Mouse (Mus musculus): Measurements from ENCODE around the gene Pde6h. TPM values are rescaled to one million over a fixed set of nuclear protein-coding genes. Genes with fewer than 3 reads are reported as not detected.

The Pde6h gene
- polyA plus RNA-seq, 1 experiment: 23.6 TPM

DNA sequence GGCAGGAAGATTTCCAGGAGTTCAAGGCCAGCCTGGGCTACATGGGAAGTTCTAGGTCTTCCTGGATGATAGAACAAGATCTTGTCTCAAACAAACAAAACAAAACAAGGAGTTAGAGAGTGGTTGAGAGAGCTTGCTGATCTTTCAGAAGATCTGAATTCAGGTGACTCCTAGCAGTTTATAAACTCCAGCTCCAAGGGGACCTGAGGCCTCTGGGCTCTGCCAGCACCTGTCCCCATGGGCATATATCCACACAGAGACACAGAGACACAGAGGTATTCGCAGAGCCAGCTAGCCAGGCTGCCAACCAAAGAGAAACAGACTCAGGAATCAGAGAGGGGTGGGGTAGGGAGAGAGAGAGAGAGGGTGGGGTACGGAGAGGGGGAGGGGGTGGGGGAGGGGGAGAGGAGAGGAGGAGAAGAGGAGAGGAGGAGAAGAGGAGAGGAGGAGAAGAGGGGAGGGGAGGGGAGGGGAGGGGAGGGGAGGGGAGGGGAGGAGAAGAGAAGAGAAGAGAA, 10.8 kb upstream of the Pde6h start:
- DNase-seq (ENCODE audit: low read depth): no peak

DNA sequence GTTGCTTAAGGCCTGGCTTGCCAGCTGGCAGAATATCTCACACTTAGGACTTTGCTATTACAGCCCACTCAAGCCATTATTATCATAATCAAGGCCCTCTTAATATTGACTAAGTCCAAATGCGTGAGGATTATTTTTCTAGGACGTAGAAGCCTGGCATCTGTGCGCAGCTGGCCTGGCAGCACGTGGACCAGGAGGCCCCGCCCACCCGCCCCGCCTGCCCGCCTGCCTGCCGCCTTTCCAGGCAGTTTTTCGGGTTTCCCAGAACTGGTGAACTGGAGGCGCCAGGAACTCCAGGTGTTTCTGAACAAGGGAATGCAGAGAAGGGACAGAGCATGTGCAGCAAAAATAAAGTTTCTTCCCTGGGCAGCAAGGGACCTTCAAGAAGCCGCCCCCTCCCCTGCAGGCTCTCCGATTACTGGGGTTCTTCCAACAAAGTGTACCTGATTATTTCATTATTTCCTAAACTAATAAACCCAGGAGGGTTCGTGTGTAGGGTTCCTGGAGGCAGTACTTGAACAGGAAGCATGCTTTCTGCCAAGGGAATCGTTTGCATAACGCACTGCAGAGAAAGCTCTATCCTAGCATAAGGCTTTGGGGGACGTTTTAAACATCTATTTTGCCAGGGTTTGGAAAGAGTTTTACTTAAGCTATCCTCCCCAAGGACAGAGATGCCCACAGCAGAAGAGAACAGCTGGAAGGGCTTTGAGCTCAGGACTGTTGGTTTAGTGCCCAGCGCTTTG, 10.1 kb upstream of the Pde6h start:
- DNase-seq (ENCODE audit: low read depth): peak; percentile 46

DNA sequence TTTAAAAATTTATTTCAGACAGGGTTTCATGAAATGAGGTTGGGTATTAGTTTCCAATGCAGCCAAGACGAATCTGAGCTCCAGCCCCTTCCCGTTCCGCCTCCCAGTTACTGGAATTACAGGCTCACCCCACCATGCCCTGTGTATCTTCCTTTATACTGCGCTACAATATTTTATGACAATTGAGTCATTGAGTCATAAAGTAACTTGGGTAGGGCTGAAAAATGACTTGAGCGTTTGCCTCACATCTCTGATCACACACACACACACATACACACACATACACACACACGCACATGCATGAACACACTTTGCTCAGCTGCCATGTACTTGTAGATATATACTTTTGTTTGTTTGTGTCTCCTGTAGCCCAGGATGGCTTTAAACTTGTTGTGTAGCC, 9.4 kb upstream of the Pde6h start:
- DNase-seq (ENCODE audit: low read depth): no peak

- no peak for DNase-seq (ENCODE audit: low read depth)
Measured at GRCm38 (mm10) chr6:136915721-136916395, 7.8 kb upstream of the Pde6h start.

- DNase-seq (ENCODE audit: low read depth): no peak
Measured at GRCm38 (mm10) chr6:136917885-136918284, 5.7 kb upstream of the Pde6h start.

DNA sequence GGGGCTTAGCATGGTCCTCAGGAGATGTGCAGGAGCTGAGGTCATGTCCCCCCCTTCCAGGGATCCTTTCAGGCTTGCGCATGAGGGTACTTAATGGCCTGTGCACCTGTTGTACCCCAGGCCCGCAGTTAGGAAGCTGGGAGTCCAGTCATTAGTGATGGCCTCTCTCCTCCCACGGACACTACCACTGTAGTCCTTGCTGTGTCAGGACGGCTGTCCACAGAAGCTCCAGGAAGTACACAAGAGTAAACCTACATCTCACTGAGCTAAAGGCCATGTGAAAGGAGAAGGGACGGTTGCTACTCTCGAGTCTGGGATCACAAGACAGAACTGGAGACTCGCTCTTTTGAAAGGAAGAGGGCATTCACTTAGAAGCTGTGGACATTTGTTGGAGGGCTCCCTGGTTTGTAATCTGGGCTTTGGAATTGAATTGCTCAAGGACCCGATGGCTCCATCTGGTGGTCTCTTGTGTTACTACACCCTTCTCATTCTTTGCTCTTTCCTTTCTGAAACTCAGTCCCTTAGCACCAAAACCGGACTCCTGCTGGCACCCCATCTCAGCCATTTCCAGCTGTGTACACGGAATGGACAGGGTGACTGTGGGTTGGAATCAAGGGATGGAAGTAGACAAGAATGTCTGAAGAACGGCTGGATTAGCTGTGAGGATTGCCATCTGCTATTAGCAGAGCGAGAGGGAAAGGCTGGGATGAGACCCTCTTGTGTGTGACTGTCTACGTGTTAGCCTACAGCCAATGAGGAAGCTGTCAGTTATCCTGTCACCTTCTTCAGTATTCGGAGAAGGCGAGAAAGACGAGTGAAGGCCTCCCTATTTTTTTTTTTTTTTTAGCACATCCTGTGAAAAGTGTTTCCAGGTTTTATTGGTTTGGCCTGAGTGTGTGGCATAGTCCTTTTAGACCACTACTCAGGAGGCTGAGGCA, 3.0 kb upstream of the Pde6h start:
- DNase-seq (ENCODE audit: low read depth): no peak

DNA sequence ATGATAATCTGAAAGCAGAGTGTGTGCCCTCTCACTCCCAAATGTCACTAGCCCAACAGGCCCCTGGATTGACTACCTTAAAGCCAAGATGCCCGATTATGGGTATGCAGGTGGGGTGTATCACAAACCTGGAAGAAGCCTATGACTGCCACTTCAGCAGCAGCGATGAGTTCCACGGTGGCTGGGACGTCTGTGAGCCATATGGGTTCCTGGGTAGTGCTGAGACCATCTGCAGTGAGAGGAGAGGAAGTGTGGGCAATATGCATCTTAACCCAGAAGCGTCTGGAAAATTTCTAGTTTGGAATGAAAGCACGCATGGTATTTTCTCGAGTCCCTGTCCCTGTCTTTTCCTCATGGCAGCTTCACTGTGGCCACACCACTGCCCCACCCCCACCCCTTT, 2.0 kb upstream of the Pde6h start:
- no peak for DNase-seq (ENCODE audit: low read depth)

DNA sequence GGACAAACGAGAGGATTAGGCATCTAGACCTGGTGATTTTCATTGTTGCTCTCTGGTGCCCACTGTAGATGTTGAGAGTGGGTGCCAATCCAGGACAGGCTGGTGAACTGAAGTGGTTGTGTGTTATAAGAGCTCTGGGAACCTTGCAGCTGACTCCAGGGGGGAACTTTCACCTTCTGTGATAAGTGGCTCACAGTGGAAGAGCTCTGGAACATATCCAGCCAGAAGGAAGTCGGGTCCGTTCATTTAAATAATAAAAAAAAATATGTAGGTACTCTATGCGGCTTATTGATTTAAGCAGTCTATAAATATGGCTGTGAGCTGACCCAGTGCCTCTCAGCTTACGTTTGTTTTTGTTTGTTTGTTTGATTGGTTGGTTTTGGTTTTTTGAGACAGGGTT, 1.6 kb upstream of the Pde6h start, which contains the start of gene Erp27:
Gene Erp27, minus strand, starts transcription at position 101 of the 400 bp plus-strand sequence.
- DNase-seq (ENCODE audit: low read depth): no peak

DNA sequence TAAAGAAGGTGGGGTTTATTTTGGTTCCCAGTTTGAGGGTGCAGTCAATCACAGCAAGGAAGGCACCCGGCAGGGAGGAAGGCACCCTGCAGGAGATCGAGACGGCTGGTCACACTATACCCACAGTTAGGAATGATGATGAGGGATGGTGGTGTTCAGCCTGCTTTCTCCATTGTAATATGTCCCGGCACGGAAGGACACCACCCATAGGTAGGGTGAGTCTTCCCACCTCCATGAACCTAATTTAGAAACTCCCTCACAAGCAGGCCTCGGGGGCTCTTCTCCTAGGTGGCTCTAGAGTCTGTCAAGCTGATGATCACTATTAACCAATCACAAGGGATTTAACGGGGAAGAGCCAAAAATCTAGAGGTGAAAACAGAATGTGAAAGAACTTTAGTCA, 761 bp upstream of the Pde6h start:
- DNase-seq (ENCODE audit: low read depth): no peak

DNA sequence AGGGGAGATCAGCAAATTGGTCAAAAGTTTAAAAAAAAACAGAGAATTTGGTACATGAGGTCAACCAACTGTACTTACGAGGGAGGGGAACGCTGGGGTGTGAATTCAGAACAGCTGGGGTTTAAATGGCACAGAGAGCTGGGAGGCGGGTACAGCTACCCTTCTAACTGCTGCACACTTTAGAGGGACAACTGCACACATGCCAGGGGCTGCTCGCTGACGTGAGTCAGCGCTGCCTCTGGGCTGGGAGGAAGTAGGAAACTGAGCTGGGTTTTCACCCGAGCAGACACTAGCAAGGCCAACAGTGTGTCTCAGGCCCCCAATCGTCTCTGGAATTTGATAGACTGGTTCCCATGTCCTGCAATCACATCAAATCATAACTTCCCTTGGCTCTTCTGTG, 1.4 kb downstream of the Pde6h start:
- DNase-seq (ENCODE audit: low read depth): no peak

- no peak for DNase-seq (ENCODE audit: low read depth)
Measured at GRCm38 (mm10) chr6:136927626-136928025, 4.0 kb downstream of the Pde6h start.

DNA sequence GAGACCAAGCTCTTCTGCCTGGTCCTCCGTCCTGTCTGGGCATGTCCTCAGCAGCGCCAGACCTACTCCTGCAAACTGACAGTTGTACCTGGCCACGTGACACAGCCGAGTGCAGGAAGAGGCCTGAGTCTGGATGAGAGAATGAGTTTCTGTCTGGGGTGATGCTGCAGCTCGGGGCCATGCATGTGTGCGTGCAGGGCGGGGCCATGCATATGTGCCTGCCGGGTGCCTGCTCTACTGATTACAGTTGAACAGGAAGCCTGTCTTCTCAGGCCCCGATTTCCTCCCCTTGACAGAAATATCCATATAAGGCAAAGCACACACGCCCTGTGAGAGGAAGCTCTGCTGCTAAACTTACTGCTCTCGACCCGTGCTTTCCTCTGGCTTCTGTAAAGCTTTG, 7.0 kb downstream of the Pde6h start:
- DNase-seq (ENCODE audit: low read depth): no peak

- no peak for DNase-seq (ENCODE audit: low read depth)
Measured at GRCm38 (mm10) chr6:136931246-136931645, 7.6 kb downstream of the Pde6h start.

DNA sequence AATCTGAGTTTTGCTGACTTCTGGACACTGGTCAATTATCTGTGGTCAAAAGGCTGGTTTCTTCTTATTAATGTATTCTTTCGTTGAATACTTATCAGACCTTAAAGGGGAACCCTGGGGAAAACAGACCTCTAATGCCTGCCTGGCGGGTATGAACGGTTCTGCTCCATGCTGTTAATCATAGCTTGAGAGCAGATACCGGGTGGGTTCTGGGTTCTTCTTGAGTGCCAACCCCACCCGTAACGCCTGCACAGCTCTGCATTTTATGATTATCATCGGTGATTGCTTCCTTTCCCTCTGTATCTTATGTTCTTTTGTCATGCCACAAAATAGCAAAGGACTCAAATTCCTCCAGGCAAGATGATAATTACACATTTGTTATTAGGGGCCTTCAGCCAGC, 10.4 kb downstream of the Pde6h start:
- no peak for DNase-seq (ENCODE audit: low read depth)

DNA sequence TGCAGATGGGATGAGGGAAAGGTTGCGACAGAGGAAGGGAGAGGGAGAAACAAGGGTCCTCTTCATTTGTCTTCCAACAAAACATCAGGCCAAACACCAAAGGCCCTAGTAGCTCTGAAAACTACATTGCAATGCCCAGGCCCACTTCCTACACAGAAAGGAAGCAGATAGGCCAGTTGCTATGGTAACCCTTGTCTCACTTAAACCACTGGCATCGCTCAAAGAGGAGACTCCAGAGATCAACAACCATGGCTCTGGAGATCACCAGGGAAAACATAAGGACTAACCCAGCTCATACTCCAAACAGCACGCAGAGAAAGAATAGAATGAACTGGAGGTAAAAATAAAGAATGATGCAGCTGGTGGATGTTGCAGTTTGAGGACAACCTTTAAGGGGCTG, 11.6 kb downstream of the Pde6h start:
- no peak for DNase-seq (ENCODE audit: low read depth)

DNA sequence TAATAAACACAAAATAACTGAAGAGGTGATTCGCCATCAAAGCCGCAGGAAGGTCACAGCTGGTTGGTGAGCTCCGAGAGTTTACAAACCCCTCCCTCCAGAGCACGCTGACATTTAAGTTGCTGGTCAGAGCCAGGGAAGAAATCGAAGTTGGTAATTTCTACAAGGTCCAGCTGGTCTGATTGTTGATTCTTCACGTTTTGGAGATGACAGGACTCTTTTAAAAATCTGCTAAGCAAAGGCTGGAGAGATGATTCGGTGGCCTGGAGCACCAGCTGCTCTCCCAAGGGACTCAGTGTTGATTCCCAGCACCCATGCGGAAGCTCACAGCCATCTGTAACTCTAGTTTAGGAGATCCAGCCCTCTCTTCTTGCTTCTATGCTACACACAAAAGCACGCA, 12.7 kb downstream of the Pde6h start:
- no peak for DNase-seq (ENCODE audit: low read depth)

DNA sequence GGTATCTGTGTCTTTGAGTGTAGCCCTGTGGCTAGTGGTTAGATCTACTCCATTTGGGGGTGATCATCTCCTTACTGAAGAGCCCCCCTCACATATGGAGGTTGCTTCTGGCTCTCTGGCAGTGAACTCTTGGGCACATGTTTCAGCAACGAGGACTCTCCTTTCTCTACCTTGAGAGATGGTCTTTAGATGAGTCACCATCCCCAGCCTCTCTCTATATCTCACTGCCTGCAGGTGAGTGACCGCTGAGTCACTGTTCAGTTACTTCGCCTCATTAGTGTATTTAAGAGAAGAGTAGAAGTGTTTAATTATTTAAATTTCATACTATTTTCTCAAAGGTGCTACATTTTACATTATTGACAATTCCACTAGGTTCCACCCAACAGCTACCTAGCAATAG, 13.5 kb downstream of the Pde6h start:
- no peak for DNase-seq (ENCODE audit: low read depth)

GRCm38 (mm10) chr6:136938331-136939126, 14.9 kb downstream of the Pde6h start:
- DNase-seq (ENCODE audit: low read depth): no peak

DNA sequence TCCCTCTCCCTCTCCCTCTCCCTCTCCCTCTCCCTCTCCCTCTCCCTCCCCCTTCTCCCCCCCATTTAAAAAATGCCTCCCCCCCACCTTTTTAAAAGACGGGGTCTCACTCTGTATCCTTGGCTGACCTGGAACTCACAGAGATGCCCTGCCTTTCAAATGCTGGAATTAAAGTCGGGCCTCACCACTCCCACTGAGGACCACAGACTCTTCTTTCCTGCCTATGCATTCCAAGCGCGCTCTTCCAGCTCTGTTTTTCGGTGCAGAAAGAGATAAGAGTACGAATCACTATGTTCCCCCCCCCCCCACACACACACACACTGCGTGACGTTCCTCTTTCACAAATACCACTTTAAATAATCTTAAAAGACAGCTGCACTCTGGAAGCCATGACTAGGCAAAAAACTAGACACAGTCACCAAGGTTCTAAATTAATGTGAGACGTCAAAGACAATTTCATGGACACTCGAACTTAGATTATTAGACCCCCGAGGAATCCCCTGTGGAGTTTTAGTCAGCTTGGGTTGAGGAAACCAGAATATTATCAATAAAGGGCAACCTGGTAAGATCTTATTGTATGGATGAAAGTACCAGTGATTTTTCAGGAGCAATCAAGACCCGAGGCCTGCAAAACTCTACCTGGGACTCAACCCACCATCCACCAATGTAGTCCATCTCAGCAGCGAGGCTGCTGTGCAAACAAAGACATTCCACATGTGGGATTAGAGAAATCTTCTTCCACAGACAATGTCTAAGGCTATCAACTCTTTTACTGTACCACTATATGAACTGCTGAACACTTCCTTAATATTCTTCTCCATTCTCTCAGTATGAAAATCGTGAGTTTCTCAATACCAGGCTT, 15.9 kb downstream of the Pde6h start:
- DNase-seq (ENCODE audit: low read depth): no peak

DNA sequence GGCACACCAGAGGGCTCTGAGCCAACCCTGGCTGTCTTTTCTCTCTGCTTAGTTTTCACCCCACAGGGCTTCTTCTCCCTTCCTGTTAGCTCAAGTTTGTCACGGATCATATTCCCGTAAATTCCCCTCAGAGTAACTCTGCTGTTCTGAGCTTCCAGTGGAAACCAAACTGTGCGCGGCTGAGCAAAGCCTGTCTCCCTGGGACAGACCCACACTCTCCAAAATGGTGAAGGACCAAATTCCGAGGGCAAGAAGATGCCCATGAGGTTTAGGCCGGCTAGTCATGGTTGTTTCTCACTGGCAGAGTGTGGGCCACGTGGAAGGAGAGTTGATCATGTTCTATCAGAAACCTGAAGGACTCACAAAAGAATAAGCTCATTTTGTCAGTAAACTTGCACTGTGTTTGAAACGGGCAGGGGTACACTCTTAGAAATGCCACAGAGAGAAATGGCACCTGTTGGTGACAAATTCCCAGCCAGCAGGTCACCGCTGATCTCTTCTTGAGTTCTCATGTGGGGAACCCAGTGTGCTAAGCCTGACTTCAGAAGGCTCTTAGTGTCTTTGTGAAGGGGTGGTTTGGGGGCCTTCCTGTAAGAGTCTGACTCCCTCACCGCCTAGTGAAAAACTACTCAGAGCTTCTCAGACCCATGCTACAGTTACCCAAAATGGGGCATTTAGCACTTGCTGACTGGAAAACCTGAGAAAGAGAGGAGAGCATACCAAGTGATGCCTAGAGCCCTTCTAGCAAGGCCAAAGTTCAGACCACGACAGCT, 16.7 kb downstream of the Pde6h start:
- no peak for DNase-seq (ENCODE audit: low read depth)

All from gonadal fat pad, adult 2 months (tissue).